9 mouse cellular contexts compared by ENCODE assay signal in the genomic region with DNA sequence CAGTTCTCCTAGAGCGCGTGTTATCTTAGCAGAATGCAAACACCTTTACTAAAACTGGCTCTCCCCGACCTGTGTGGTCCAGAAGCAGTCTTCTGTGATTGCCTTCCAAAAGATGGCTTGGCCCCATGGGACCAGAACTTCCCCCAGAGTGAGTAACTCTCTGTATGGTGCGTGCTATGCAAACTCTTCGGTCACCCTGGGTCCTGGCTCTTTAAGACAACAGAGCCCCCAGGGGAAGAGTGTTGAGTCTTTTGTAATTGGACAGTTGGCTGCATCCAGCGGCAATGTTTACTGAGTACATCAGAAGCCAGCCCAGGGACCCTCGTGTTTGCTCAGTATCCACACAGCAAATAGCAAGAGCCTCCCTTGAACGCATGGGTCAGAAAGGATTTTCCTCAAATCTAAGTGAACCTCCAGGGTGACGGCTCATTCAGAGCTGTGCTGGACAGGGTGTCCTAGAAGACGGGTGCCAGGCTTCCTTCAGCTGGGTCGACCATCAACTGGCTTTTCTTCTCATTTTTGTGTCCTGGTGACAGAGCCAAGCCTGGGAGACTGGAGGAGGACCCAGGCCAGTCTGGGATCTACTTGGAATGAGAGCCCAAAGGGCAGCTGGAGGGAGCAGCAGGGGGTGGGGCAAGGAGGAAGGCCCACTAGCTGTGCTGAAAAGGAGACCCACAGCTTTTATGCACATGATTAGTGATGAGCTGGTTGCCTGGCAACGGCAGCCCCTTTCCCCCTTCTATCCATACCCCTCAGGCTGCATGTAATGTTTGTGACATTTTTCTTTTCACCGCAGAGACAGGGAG.
DNase-seq lines count a peak whose midpoint lies in the region; ATAC-seq and TF ChIP-seq lines count a peak whose summit lies in the region.
"Had no signal": no experiment of that assay in that cellular context is flagged by ENCODE, and none has a peak within 500 bp of the region (broad histone marks: within the 10 kb centered on the region; RNA-seq: fewer than 3 reads in every experiment).

No protein-coding gene starts in this region.

- no peaks in the 10 kb centered on the region for H3K9me3 ChIP-seq in embryonic facial prominence, embryonic 13.5 days
- H3K9me3 ChIP-seq in liver, embryonic 12.5 days (replicated peaks) = no peaks in the 10 kb centered on the region
- no peaks in the 10 kb centered on the region for H3K9me3 ChIP-seq in stomach, postnatal 0 days (ENCODE audit: control insufficient read depth, low read length)
- H3K9me3 ChIP-seq: liver, embryonic 13.5 days had no signal

- no peak overlapping the region for H3K4me3 ChIP-seq in embryonic facial prominence, embryonic 13.5 days
- no peak overlapping the region for H3K4me3 ChIP-seq in liver, embryonic 12.5 days
- no peak overlapping the region for H3K4me3 ChIP-seq in stomach, postnatal 0 days (ENCODE audit: low read depth, low read length)
- H3K4me3 ChIP-seq: liver, embryonic 13.5 days had no signal

- WGBS in embryonic facial prominence, embryonic 13.5 days = 7% methylated on average over 13 of the region's 13 CpGs
- WGBS in liver, embryonic 12.5 days (ENCODE audit: insufficient replicate concordance) = 19% methylated on average over 13 of the region's 13 CpGs
- 13% methylated on average over 13 of the region's 13 CpGs for WGBS in stomach, postnatal 0 days

- peak overlapping the region; percentile 30 for H3K4me2 ChIP-seq in embryonic facial prominence, embryonic 13.5 days
- 0 out of 2 replicates have a peak overlapping the region, but pooled peaks have one; percentile 16 for H3K4me2 ChIP-seq in liver, embryonic 12.5 days
- H3K4me2 ChIP-seq in stomach, postnatal 0 days (replicated peaks; ENCODE audit: low read depth) = no peak overlapping the region
- H3K4me2 ChIP-seq: liver, embryonic 13.5 days had no signal

- peak overlapping the region; percentile 28; the same call in 1 of the 2 replicates for H3K9ac ChIP-seq in embryonic facial prominence, embryonic 13.5 days
- H3K9ac ChIP-seq in liver, embryonic 12.5 days = no peak overlapping the region
- H3K9ac ChIP-seq in stomach, postnatal 0 days (ENCODE audit: low read length) = no peak overlapping the region
- H3K9ac ChIP-seq: liver, embryonic 13.5 days had no signal

- peaks cover 18% of the 10 kb centered on the region for H3K4me1 ChIP-seq in embryonic facial prominence, embryonic 13.5 days
- H3K4me1 ChIP-seq in liver, embryonic 12.5 days = 0 out of 2 replicates have a peak, but pooled peaks cover 4% of the 10 kb centered on the region
- H3K4me1 ChIP-seq in stomach, postnatal 0 days (replicated peaks; ENCODE audit: control insufficient read depth, insufficient read depth) = no peaks in the 10 kb centered on the region
- H3K4me1 ChIP-seq: liver, embryonic 13.5 days had no signal

- peaks cover 4% of the 10 kb centered on the region; the same call in 1 of the 2 replicates for H3K27me3 ChIP-seq in embryonic facial prominence, embryonic 13.5 days
- peaks cover 27% of the 10 kb centered on the region for H3K27me3 ChIP-seq in liver, embryonic 12.5 days (replicated peaks)
- no peaks in the 10 kb centered on the region for H3K27me3 ChIP-seq in stomach, postnatal 0 days (ENCODE audit: control insufficient read depth, insufficient read depth, low read length)

- no peak for TF ChIP-seq CTCF in stomach, postnatal 0 days (IDR thresholded peaks at IDR 0.05; ENCODE audit: low read depth)

- ATAC-seq in embryonic facial prominence, embryonic 13.5 days (ENCODE audit: insufficient number of reproducible peaks, insufficient read depth, low FRiP score, low TSS enrichment, low read depth) = no peak
- ATAC-seq in liver, embryonic 12.5 days = no peak
- no peak; the same call in 1 of the 2 replicates for ATAC-seq in stomach, postnatal 0 days (ENCODE audit: low FRiP score, low TSS enrichment)

- H3K36me3 ChIP-seq in embryonic facial prominence, embryonic 13.5 days = no peaks in the 10 kb centered on the region
- no peaks in the 10 kb centered on the region for H3K36me3 ChIP-seq in liver, embryonic 12.5 days
- H3K36me3 ChIP-seq in stomach, postnatal 0 days (ENCODE audit: control insufficient read depth, insufficient read depth, low read length) = no peaks in the 10 kb centered on the region
- H3K36me3 ChIP-seq: liver, embryonic 13.5 days had no signal

- TF ChIP-seq EP300 in stomach, postnatal 0 days (optimal IDR thresholded peaks at IDR 0.05) = no peak

- H3K27ac ChIP-seq in embryonic facial prominence, embryonic 13.5 days = no peak overlapping the region
- H3K27ac ChIP-seq in liver, embryonic 12.5 days = no peak overlapping the region
- no peak overlapping the region for H3K27ac ChIP-seq in stomach, postnatal 0 days (replicated peaks)
- H3K27ac ChIP-seq: liver, embryonic 13.5 days had no signal

- DNase-seq in right cerebral cortex, postnatal 4 days = peak; percentile 38
- DNase-seq in right cerebral cortex, postnatal 36 days (ENCODE audit: low spot score in 2 of 2) = no peak
- peak; percentile 11 for DNase-seq in stomach, postnatal 0 days (ENCODE audit: low spot score)
- no peak for DNase-seq in adrenal gland, adult 18-20 months (ENCODE audit: low spot score in 2 of 2)
- no peak for DNase-seq in yolk sac, embryonic 10.5 days (ENCODE audit: low spot score)
- DNase-seq: heart, postnatal 4 days; liver, embryonic 13.5 days had no signal

Comparison
In these comparisons a context has a peak if more than half of its experiments do, and no peak if none do; other contexts are left out.
1. DNase-seq: peak in right cerebral cortex, postnatal 4 days (single experiment) and stomach, postnatal 0 days (single experiment); none in right cerebral cortex, postnatal 36 days (0 of 2), adrenal gland, adult 18-20 months (0 of 2) and yolk sac, embryonic 10.5 days (single experiment).